Mouse (Mus musculus) spleen, embryonic (tissue): ENCODE data around the gene Irf9.

ENCODE experiments used
- CTCF ChIA-PET: fragments of 350-600 bp; sonication (Branson Sonifier 250); formaldehyde crosslinking; loops from one replicate; lab custom pipeline; 2022; lab: Charles Lee

Gene Irf9

DNA sequence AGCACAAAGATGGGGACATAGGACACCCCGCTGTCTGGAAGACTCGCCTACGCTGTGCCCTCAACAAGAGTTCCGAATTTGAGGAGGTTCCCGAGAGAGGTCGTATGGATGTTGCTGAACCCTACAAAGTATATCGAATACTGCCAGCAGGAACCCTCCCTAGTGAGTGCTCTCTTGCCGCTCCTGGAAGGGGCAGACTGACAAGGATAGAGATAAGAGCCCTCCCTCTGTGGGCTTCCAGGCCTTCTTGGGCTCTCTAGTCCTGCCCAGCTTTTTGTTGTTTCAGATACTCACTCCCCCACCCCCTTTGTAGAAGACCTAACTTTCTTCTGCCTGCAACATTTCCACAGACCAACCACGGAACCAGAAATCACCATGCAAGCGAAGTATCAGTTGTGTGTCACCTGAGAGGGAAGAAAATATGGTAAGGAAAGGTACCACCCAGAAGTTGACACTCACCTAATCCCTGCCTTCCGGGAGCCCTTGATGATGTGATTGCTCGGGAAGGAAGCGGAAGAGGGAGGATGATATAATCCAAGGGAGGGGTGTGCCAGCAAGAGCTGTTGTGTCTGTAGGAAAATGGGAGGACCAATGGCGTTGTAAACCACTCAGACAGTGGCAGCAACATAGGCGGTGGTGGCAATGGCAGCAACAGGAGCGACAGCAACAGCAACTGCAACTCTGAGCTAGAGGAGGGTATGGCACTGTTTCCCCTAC, 2.5 kb downstream of the Irf9 start:
- CTCF ChIA-PET = interaction anchor here (0.5 to 0.7 kb wide), 2 partner anchors 54 to 59 kb away, joined by 3 to 8 read pairs; partner anchors contain the start of gene Mdp1

DNA sequence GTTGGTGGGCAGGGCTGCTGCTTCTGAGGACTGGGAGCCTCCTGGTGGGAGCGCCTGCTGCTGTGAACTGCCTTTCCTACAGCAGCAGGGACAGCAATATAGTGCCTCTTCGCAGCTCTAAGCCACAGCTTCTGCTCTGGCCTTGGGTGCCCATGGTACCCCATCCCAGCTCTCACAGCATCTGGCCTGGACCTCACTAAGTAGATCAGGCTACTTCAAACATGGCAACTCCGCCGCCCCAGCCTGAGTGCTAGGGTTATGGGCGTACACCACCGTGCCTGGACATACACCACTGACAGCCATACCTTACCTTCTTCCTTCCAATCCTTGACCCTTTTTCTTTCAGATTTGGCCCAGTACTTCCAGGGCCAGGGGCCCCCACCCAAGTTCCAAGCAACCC, 5.0 kb downstream of the Irf9 start:
- CTCF ChIA-PET = no interaction called here

DNA sequence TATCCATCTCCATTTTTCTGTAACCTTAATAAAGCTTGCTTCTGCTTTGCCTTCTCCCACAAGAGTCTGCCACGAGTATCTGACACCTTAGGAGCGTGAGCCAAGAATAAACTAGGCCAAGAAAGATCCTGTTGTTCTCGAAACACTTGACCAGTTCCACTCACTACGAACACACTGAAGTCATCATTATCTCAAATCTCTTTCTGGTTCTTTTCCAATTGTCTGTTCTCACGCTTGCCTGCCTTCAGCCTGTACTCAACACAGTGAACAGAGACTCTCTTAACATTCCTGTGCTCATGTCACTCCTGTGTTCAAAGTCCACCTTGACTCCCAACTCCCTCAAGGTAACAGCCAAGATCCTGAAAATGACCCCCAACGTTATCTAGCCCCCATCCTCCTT, 10.0 kb downstream of the Irf9 start:
- CTCF ChIA-PET = no interaction called here

DNA sequence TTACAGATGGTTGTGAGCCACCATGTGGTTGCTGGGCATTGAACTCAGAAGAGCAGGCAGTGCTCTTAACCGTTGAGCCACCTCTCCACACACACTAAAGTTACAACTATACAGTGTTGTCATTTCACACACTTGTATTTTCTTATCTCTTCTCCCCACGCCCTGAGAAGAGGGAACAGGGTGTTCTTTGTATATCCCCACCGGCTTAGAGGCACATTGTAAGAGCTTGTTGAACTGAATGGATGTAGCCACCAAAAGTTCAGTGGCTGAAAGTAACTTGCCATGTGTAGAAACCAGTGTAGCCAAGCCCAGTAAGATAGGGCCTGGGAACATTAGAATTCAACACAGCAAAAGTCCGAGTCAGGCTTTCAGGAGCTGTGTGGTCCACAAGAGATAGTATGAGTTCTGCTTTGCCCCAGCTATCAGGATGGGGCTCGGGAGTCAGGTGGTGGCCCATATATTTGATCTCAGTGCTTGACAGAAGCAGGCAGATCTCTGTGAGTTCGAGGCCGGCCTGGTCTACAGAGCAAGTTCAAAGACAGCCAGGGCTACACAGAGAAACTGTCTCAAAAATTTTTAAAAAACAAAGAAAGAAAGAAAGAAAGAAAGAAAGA, 11.3 kb downstream of the Irf9 start:
- CTCF ChIA-PET = no interaction called here

DNA sequence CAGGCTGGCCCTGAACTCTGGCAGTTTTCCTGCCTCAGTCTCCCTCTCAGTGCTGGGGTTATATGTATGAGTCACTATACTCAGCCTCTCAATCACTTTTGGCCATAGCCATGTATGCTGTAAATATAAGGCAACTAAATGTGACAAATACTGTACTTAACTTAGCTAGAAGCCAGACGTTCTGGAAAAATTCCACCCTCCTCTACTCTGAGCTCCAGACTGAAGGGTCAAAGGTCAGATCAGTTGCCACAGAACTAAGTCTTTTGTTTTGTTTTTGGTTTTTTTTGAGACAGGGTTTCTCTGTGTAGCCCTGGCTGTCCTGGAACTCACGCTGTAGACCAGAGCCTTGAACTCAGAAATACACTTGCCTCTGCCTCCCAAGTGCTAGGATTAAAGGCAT, 12.5 kb downstream of the Irf9 start:
- CTCF ChIA-PET = no interaction called here

DNA sequence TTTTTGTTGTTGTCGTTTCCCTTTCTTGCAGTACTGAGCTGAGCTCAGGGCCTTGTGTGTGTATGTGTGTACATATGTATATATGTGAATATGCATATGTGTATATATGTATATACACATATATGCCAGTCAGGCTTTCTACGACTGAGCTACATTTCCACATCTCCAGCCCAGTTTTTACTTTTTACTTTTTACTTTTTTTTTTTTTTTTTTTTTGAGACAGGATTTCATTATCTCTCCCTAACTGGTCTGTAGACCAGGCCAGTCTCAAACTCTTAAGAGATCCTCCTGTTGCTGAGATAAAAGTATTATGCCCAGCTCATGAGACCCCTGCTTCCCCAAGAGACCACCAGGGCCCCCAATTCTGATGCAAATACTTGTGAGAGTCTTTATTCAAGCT, 13.5 kb downstream of the Irf9 start:
- CTCF ChIA-PET = interaction anchor here (0.6 to 0.7 kb wide), 3 partner anchors 17 to 61 kb away, joined by 4 to 10 read pairs (median 5); no protein-coding TSS in a partner anchor

DNA sequence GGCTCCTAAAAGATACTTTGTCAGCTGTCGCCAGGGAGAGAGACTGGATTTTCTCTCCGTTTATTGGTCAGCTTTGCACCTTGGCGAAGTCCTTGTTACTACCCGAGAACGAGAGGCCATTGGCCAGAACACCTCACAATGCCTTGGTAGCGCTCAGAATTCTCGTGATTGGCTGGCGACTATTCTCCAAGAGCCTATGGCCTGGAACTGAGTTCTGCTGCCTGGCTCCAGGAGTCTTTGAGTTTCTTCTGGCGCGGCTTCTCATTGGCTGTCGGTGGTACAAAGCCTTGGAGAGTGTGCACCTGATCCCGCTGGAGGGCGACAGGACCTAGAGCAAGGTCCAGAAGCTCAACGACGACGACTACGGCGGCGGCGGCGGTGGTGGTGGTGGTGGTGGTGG, 14.5 kb downstream of the Irf9 start, which contains the start of gene Rec8:
Rec8 (plus strand) TSS at position 216 of the 400 bp plus-strand sequence.
- CTCF ChIA-PET = interaction anchor here (0.6 to 0.8 kb wide), 2 partner anchors 163 to 1064 kb away, joined by 3 to 12 read pairs; no protein-coding TSS in a partner anchor

DNA sequence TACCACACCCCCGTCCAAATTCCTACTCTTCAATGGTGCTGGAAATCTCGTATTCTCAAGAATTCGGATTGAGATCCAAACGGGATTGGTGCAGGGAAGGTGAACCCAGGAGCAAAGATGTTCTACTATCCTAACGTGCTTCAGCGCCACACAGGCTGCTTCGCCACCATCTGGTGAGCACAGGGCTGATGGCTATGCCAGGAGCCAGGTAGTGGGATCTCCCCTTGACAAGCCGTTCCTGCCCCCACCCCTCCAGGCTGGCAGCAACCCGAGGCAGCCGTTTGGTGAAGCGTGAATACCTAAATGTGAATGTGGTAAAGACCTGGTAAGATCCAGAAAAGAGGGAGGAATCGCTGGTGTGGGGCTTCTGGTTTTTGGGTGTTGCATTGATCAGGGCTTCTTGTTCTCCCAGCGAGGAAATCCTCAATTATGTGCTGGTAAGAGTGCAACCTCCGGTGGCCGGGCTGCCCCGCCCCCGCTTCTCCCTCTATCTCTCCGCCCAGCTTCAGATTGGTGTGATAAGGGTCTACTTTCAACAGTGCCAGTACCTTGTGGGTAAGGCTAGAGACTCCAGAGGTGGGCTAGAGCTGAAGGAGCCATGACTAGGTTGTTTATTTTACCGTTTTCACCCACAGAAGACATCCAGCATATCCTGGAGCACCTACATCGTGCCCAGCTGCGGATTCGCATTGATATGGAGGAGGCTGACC, 15.3 kb downstream of the Irf9 start:
- CTCF ChIA-PET = interaction anchor here (0.5 kb wide), 1 partner anchor 26 kb away, joined by 5 read pairs; no protein-coding TSS in a partner anchor

DNA sequence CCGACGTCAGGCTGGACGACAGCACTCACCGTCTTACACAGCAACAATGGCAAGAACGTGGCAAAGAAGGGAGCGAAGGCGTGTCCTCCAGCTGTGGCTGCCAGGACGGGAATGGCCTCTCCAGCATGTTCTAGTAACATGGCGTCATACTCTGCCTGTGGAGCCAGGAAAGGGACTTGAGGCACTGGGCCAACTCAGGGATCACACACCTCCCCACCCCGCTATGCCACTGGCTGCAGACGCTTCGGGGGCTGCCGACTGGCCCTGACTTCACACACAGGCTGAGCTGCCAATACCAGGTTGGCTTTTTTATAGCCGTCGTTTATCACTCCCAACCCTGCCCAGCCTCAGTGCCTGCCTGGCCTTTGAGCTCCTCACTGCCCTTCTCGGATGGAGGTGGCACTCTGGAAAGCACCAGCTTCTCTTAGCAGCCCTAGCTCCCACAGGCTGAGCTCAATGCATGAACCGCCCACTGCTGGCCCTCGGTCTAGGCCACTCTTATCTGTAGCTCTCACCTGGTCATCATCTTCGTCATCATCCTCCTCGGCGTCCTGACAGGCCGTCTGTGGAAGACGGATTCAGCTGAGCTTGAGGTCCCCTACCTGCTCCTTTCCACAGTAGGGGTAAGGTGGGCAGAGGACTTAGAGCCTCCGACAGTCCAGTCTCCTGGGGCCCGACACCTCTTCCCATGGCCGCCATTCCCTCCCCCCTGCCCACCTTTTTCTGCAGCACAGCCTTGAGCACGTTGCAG, 24.9 kb downstream of the Irf9 start:
- CTCF ChIA-PET = no interaction called here

DNA sequence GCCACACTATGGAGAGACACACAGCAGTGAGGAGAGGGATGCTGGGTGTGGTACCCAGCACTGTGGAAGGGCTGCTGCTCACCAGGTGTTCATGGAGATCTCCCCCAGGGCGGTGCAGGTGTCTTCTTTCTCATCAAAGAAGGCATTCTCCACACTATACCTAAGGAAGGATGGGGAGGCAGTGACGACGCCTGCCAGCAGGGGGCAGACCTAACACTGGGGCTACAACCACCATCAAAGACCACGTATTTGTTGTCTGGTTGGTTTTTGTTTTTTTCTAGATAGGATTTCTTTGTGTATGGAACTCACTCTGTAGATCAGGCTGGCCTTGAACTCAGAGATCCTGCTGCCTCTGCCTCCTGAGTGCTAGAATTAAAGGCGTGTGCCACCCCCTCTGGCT, 25.9 kb downstream of the Irf9 start:
- CTCF ChIA-PET = interaction anchor here (0.6 kb wide), 1 partner anchor 113 kb away, joined by 3 read pairs; no protein-coding TSS in a partner anchor

DNA sequence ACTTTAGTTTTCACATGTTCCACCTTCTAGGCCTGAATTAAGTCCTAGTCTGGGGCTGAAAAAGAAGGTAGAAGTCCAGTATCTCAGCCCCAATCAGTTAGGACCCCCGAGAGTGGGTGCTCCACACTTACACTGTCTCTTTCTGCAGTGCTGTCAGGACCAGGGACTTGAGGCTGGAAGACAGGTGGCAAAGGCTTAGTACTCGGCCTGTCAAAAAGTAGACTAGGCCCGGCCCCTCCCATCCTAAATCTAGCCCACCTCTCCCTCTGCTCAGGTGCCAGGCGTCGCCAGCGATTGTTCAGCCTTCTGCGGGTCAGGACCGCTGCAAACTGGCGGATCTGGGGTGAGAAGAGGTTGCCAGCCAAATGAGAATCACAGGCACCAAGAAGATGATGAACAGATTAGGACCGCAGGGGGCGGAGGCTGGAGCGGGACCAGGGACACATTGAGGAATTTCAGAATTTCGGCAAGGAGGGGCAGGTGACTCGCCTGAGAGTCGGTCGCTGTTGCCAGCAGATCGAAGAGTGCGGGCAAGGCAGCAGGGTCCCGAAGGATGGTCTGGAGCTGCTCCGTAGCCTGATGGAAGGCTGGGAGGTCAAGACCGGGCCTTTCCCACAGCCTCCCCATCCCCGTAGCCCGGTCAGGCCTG, 31.6 kb downstream of the Irf9 start:
- CTCF ChIA-PET = interaction anchor here (0.7 kb wide), 1 partner anchor 110 kb away, joined by 3 read pairs; no protein-coding TSS in a partner anchor

DNA sequence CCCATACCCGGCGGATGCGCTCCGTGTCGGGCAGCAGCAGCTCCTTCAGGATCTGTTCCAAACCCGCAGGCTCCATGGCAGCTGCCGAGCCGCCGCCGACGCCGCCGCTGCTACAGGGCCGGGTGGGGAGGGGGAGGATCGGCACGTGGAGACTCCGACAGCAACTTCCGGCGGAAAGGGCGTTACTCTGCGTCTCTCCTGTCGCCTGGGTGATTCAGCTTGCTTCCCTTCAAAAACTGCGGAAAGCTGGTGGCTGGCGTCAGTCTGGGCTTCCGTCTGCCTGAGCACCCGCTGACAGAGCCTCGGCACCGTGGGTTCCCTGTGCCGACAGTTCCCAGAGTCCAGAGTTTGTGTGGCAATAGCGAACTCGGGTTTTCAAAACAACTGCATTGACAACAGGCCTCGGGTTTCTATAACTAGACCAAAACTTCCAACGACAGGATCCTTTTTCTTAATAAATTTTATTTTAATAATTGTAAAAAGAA, 32.2 kb downstream of the Irf9 start, which contains the start of gene Ipo4:
Ipo4 (minus strand) TSS at position 435 of the 485 bp plus-strand sequence.
- CTCF ChIA-PET = interaction anchor here (0.6 kb wide), 1 partner anchor 1402 kb away, joined by 3 read pairs; no protein-coding TSS in a partner anchor

DNA sequence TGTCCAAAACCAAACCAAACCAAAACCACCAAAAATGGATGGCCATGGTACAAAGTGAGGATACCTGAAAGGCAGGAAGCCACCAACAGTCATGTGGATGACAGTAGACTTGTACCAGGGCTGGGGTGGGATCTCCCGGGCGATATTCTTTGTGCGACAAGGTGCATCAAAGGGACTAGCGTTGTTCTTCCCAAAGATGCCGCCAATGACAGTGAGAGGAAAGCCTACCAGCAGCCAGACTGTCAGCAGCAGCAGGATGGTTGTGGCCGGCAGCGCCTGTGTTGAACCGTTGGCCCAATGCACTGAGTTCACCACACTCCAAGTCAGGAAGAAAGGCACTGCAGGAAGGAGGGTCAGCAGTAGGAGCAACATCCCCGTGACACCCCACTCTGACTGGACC, 34.4 kb downstream of the Irf9 start, which contains the start of gene Gm49378:
Gm49378 (minus strand) TSS at position 101 of the 400 bp plus-strand sequence.
- CTCF ChIA-PET = no interaction called here

DNA sequence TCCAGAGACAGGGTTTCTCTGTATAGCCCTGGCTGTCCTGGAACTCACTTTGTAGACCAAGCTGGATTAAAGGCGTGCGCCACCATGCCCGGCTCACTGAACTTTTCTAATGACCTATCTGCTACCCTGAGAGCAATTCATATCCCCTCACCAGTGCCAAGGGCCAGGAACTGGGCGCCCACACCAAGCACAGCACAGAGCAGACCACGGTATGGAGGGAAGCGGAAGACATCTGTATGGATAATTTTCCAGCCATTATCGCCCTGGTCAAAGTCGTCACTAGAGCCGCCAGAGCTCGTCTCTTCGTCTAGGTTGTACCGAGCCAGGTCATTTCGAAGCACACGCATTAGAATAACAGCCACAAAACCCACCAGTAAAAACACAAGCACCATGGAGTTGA, 37.4 kb downstream of the Irf9 start:
- CTCF ChIA-PET = no interaction called here

DNA sequence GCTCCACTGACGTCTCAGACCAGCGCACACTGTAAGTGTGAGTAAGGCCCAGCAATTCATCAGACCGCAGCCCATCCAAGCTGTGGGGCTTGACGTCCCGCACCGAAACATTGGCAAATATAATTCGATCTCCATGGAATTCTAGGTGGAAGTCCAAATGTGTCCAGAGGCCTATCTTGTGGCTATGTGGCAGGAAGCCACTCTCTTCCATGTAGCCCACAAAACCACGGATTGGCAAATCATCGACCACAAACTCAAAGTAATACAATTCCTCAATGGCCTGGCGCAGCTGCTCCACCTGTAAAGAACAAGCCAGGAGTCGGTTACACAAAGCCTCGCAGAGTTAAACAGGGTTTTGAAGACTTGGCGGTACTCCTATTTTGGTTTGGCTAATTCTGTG, 37.9 kb downstream of the Irf9 start:
- CTCF ChIA-PET = no interaction called here

DNA sequence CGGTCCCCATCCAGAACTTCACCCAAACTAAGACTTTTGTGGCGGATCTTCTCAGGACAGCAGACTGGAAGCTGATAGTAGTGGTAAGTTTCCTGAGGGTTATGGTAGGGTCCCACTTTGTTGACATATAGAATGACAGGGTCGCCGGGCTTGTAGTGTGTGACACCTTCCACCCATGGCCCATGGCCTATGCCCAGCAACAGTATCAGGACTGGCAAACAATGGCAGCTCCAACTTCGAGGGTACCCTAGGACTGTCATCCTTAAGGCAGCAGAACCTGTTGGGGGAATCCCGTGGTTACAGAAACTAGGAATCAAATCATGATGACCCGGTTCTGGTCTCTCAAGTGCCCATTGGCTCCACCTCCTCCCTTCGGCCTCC, 39.3 kb downstream of the Irf9 start:
- CTCF ChIA-PET = interaction anchor here (0.9 kb wide), 1 partner anchor 16 kb away, joined by 3 read pairs; no protein-coding TSS in a partner anchor

DNA sequence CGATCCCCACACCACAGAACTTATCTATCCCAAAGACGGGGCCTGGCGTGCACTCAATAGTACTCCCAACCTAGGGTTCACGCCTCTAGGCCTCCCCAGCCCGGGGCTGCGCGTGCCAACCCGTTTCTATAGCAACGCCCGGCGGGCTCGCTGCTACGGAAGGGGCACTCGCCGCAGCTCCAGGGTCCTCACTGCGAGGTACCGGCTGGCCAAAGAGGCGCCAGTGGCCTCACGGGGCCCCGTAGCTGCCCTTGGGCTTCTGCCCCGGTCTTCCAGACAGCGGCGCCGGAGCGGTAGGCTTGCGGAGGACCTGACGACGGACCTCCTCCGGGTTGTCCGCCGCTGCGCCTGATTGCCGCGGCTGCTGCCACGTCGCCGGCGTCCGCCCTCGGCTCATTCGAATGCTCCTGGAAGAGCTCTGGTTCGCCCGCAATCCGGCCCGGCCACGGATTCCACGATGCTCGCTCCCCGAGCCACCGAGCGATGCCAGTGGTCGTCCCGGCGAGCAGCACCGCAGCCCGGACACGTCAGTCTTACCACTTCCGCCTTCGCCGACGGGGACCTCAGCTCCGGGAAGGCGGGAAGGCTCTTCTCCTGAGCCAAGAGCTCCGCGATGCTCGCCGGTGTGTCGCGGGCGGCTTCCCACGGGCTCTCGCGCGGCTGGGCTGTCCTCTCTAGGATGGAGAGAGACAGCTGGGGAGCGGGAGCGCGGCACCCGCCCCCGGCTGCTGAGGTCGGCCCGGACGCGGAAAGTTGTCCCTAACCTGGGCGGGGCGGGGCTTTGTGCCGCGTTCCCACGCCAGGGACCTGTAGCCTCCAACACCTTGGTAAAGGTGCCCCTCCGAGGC, 39.9 kb downstream of the Irf9 start, which contains the start of gene Tm9sf1:
Tm9sf1 (minus strand) TSS at position 747 of the 848 bp plus-strand sequence.
- CTCF ChIA-PET = interaction anchor here (0.7 to 0.9 kb wide), 2 partner anchors 15 to 17 kb away, joined by 3 read pairs; partner anchors contain the start of gene Mdp1

DNA sequence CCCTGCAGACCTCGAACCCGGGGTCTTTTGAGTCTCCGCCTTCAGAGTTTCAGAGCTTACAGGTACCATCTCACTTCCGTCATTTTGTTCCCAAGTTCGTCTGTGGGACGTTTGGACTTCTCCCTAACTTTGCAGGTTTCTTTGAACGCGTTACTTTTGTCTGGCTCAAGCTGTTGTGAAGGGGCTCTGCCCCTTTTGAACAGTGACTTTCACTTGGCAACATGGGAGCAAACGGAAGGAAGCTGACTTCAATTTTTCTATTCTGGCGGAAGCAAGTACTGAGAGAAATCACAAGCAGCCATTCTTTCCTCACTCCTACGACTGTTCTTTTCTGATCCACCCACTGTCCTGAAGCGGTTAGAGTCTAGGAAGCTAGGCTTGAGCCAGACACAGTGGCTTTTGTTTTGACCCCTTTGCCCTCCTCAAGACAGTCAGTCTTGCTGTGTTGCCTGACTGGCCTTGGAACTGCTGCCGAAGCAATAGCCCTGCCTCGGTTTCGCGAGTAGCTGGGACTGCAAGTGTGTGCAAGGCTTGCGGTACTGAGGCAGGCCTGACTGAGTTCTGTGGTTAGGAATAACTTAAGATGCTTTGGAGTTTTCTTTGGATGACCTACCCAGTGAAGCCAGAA, 41.0 kb downstream of the Irf9 start:
- CTCF ChIA-PET = interaction anchor here (0.6 to 1.1 kb wide), 3 partner anchors 26 to 1406 kb away, joined by 4 to 6 read pairs (median 5); no protein-coding TSS in a partner anchor

DNA sequence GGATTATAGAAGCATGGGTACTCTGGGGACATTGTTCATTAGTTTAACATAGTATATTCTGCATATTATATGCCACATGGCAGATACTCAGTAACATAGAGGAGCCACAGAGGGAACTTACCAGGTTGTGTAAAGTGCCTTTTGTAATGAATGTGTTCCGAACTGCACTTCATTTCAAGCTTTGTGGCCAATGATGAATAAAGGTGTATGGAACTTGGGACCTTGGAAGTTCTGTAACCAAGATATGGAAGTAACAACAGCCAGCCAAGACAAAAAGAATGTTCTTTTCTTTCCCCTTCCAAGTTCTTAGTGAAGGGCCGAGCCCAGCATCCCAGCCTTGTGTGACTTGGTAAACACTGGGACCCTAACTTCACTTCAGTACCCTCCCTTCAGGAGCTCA, 46.5 kb downstream of the Irf9 start, which contains the start of gene Tssk4:
Tssk4 (plus strand) TSS at position 301 of the 400 bp plus-strand sequence.
- CTCF ChIA-PET = no interaction called here
